Mouse (Mus musculus): Measurements from ENCODE around the gene Plpp3.

DNA sequence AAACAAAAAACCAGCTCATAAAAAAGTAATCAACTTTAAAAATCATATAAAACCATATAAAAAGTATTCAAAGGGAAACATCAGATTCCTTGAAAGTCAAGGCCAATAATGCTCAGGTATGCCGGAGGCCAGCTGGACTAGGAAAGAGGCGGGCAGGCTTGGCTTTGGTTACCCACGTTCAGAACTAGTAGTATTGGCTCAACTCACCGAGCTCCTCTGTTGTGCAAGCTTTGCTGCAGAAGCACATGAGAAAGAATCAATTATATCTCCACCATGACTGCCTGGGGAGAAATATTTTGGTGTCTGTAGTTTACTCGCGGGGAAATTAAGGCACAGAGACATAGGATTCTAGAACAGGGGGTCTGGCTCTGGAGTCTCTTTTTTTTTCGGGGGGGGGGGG lies 866 bp upstream of the Plpp3 start:
- TF ChIP-seq POLR2A (IDR thresholded peaks at IDR 0.05; ENCODE audit: control insufficient read depth, extremely low read depth, insufficient read depth, low read length, poor library complexity) (no peak), CTCF (IDR thresholded peaks at IDR 0.05; ENCODE audit: borderline replicate concordance, control insufficient read depth, extremely low read depth, insufficient read depth, low read length, poor library complexity) (no peak)

Measured in thymus, adult 2 months (tissue).